Mouse (Mus musculus): ENCODE measurements around the gene Zcchc2. TPM values are rescaled to one million over a fixed set of nuclear protein-coding genes. Genes with fewer than 3 reads are reported as not detected.

Zcchc2 gene
- polyA plus RNA-seq, 1 experiment from 2014 or later: 3.5 TPM

DNA sequence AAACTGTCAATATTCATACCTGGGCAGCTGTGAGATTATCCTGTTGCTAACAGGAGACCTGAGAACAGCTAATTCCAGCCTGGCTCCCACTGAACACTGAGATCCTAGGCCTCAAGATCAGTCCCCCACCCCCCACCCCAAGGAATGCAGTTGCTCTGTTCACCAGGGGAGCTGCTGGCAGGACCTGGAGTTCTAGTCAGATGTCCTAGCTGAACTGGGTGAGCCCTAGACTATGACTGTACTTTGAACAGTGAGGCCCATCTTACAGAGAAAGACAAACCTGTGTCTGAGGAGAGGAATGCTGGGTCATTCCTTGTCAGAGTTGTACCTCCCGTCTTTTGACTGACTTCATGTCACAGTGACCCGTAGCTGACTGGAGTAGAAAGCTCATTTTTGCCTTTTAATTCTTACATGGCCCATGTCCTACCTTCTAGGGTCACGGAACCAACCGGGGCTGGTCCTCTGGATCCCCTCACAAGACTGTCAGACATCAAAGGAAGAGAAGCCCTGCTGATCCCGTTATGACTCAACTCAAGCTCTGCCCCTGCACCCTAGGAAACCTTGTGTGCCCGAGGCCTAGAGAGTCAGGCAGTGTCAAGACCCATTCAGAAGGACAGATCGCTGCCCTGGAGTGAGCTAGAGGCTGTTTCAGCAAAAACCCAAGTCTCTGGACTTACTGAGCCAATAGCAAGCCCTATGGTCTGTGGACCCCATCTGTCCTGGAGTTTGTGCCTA lies 28.0 kb upstream of the Zcchc2 start:
- ATAC-seq (replicated peaks; ENCODE audit: low FRiP score, low TSS enrichment, low read depth) (0 out of 2 replicates have a peak, but pooled peaks have one; percentile 27), DNase-seq (ENCODE audit: low spot score) (no peak)
- WGBS: 68% methylated on average over 7 of the region's 7 CpGs
- Histone ChIP-seq H3K9ac (ENCODE audit: low read length) (no peak overlapping the region), H3K27me3 (replicated peaks; ENCODE audit: control insufficient read depth, insufficient read depth, low read length) (no peaks in the 10 kb centered on the region), H3K9me3 (ENCODE audit: control insufficient read depth, low read length) (no peaks in the 10 kb centered on the region), H3K4me3 (ENCODE audit: low read depth, low read length) (no peak overlapping the region), H3K27ac (ENCODE audit: low read depth) (no peak overlapping the region), H3K4me2 (ENCODE audit: low read length) (no peak overlapping the region), H3K4me1 (replicated peaks; ENCODE audit: control insufficient read depth, insufficient read depth, low read length) (no peaks in the 10 kb centered on the region), H3K36me3 (ENCODE audit: control insufficient read depth, insufficient read depth, low read length) (no peaks in the 10 kb centered on the region)

- no peaks in the 10 kb centered on the region for H3K27me3 ChIP-seq (replicated peaks; ENCODE audit: control insufficient read depth, insufficient read depth, low read length)
- no peak overlapping the region for H3K4me3 ChIP-seq (ENCODE audit: low read depth, low read length)
- H3K4me1 ChIP-seq (replicated peaks; ENCODE audit: control insufficient read depth, insufficient read depth, low read length): no peaks in the 10 kb centered on the region
- WGBS: 92% methylated on average over 9 of the region's 9 CpGs
- no peaks in the 10 kb centered on the region for H3K36me3 ChIP-seq (ENCODE audit: control insufficient read depth, insufficient read depth, low read length)
- no peak overlapping the region for H3K4me2 ChIP-seq (ENCODE audit: low read length)
- no peak overlapping the region for H3K9ac ChIP-seq (ENCODE audit: low read length)
- DNase-seq (ENCODE audit: low spot score) (no peak), ATAC-seq (replicated peaks; ENCODE audit: low FRiP score, low TSS enrichment, low read depth) (no peak)
- H3K9me3 ChIP-seq (ENCODE audit: control insufficient read depth, low read length): no peaks in the 10 kb centered on the region
- no peak overlapping the region for H3K27ac ChIP-seq (ENCODE audit: low read depth)
Observed at GRCm38 (mm10) chr1:105962852-105963251, 27.4 kb upstream of the Zcchc2 start.

DNA sequence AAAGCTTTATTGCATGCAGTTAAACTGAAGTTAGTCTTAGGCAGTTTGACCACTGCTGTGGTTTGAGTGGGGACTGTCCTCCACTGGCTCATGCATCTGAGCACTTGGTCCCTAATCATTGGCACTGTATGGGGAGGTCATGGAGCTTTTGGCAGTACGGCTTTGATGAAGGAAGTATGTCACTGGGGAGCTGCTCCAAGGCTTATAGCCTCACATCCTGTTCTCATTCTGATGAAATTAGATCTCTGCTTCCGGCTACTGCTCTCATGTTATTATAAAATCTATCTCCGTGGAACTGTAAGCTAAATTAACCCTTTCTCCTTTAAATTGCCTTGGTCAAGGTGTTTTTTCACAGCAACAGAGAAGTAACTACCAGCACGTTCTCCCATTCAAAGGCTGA lies 25.7 kb upstream of the Zcchc2 start:
- Histone ChIP-seq H3K36me3 (ENCODE audit: control insufficient read depth, insufficient read depth, low read length) (no peaks in the 10 kb centered on the region), H3K27me3 (replicated peaks; ENCODE audit: control insufficient read depth, insufficient read depth, low read length) (no peaks in the 10 kb centered on the region), H3K4me2 (ENCODE audit: low read length) (no peak overlapping the region), H3K4me1 (replicated peaks; ENCODE audit: control insufficient read depth, insufficient read depth, low read length) (no peaks in the 10 kb centered on the region), H3K4me3 (ENCODE audit: low read depth, low read length) (no peak overlapping the region), H3K9ac (ENCODE audit: low read length) (no peak overlapping the region), H3K9me3 (ENCODE audit: control insufficient read depth, low read length) (no peaks in the 10 kb centered on the region), H3K27ac (ENCODE audit: low read depth) (no peak overlapping the region)
- ATAC-seq (replicated peaks; ENCODE audit: low FRiP score, low TSS enrichment, low read depth) (no peak), DNase-seq (ENCODE audit: low spot score) (no peak)
- 52% methylated on average over 4 of the region's 4 CpGs for WGBS

GRCm38 (mm10) chr1:105965189-105965588 lies 25.0 kb upstream of the Zcchc2 start:
- H3K27ac ChIP-seq (ENCODE audit: low read depth): no peak overlapping the region
- H3K4me3 ChIP-seq (ENCODE audit: low read depth, low read length): no peak overlapping the region
- H3K27me3 ChIP-seq (replicated peaks; ENCODE audit: control insufficient read depth, insufficient read depth, low read length): no peaks in the 10 kb centered on the region
- no peaks in the 10 kb centered on the region for H3K36me3 ChIP-seq (ENCODE audit: control insufficient read depth, insufficient read depth, low read length)
- no peaks in the 10 kb centered on the region for H3K9me3 ChIP-seq (ENCODE audit: control insufficient read depth, low read length)
- no peak for ATAC-seq (replicated peaks; ENCODE audit: low FRiP score, low TSS enrichment, low read depth)
- no peak overlapping the region for H3K9ac ChIP-seq (ENCODE audit: low read length)
- H3K4me2 ChIP-seq (ENCODE audit: low read length): no peak overlapping the region
- DNase-seq (ENCODE audit: low spot score): no peak
- 66% methylated on average over 5 of the region's 5 CpGs for WGBS
- H3K4me1 ChIP-seq (replicated peaks; ENCODE audit: control insufficient read depth, insufficient read depth, low read length): no peaks in the 10 kb centered on the region

DNA sequence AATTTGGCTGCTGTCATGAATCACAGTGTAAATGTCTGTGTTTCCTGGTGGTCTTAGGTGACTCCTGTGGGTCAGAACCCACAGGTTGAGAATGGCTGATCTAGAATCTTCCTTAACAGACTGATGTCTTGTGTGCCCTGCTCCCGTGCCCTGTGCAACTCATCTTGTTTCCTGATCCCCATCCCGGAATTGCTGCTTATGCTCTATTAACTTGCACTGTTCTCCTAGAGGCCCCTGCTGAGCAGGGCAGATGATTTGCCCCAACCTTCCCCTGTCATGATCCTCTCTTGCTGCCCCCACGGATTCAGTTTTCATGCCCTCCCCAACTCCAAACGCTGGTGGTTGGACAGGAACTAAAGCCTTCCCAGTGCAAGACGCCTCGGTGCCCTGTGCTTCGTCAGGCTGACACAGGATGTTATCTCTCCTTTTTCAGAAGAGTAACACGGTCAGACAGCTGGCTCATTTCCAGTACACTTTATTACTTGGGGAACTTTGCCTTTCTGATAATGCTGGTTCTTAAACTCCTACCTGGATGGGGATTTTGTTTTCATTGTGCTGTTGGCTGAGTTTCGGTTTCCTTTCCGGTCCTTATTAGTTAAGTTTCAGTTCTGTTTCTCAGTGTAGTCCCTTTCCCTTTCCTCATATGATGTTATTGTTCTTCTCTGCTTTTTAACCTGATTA lies 18.6 kb upstream of the Zcchc2 start:
- H3K4me3 ChIP-seq (ENCODE audit: low read depth, low read length): 0 out of 2 replicates have a peak overlapping the region, but pooled peaks have one; percentile 11
- no peaks in the 10 kb centered on the region for H3K9me3 ChIP-seq (ENCODE audit: control insufficient read depth, low read length)
- peak overlapping the region; percentile 25 for H3K9ac ChIP-seq (ENCODE audit: low read length)
- DNase-seq (ENCODE audit: low spot score) (peak; percentile 66), ATAC-seq (replicated peaks; ENCODE audit: low FRiP score, low TSS enrichment, low read depth) (peak; percentile 60; the same call in 1 of the 2 replicates)
- no peaks in the 10 kb centered on the region for H3K27me3 ChIP-seq (replicated peaks; ENCODE audit: control insufficient read depth, insufficient read depth, low read length)
- WGBS: 23% methylated on average over 10 of the region's 10 CpGs
- H3K36me3 ChIP-seq (ENCODE audit: control insufficient read depth, insufficient read depth, low read length): no peaks in the 10 kb centered on the region
- peak overlapping the region; percentile 46 for H3K4me2 ChIP-seq (ENCODE audit: low read length)
- H3K4me1 ChIP-seq (replicated peaks; ENCODE audit: control insufficient read depth, insufficient read depth, low read length): peaks cover 11% of the 10 kb centered on the region; the same call in 1 of the 2 replicates
- H3K27ac ChIP-seq (ENCODE audit: low read depth): peak overlapping the region; percentile 27; the same call in 1 of the 2 replicates

DNA sequence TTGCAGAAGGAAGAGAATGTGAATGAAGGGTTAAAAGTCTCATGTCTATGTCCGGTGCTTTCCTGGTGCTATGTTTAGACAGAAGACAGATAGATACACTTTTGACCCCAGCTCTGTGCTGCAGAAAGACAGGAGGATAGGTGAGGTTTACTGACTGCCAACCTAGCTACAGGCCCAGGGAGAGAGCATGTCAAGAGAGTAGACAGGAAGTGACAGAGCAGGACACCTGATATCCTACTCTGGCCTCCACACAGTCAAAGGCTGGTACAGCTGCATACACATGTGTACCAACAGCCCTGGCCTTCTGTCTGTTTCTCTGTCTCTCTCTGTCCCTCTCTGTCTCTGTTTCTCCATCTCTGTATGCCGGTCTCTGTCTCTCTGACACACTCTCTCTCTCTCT lies 16.2 kb upstream of the Zcchc2 start:
- DNase-seq (ENCODE audit: low spot score) (no peak), ATAC-seq (replicated peaks; ENCODE audit: low FRiP score, low TSS enrichment, low read depth) (no peak)
- no peaks in the 10 kb centered on the region for H3K27me3 ChIP-seq (replicated peaks; ENCODE audit: control insufficient read depth, insufficient read depth, low read length)
- WGBS: 46% methylated on average over 2 of the region's 2 CpGs
- no peak overlapping the region for H3K9ac ChIP-seq (ENCODE audit: low read length)
- H3K4me2 ChIP-seq (ENCODE audit: low read length): no peak overlapping the region
- H3K4me1 ChIP-seq (replicated peaks; ENCODE audit: control insufficient read depth, insufficient read depth, low read length): peaks cover 11% of the 10 kb centered on the region; the same call in 1 of the 2 replicates
- H3K9me3 ChIP-seq (ENCODE audit: control insufficient read depth, low read length): no peaks in the 10 kb centered on the region
- H3K36me3 ChIP-seq (ENCODE audit: control insufficient read depth, insufficient read depth, low read length): no peaks in the 10 kb centered on the region
- no peak overlapping the region for H3K27ac ChIP-seq (ENCODE audit: low read depth)
- no peak overlapping the region for H3K4me3 ChIP-seq (ENCODE audit: low read depth, low read length)

DNA sequence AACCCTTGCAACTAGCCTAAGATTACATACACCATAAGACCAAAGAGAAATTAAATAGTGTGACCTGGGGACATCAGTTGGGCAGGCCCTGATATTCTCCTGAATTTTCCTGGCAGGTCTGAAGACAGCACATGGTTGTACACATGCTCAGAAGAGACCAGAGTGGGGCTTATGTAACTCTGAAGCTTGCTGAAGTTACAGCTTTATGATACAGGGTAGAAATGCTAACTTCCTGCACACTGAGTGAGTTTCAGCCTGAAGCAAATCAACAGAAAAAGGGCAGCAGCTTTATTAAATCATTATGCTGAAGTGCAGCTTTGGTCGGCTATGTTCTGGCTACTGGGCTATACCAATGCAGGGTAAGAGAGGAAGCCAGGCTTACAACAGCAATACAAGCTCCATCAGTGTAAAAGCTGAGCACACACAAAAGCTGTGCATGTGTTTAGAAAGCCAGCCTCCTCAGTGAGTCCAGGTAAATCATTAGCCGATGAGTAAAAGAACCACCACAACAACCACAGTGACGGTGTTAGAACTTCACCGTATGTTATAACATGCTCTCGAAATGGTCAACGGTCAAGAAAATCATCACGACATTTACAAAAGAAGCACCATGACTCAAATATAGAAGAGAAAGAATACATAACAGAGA lies 12.6 kb upstream of the Zcchc2 start:
- H3K4me3 ChIP-seq (ENCODE audit: low read depth, low read length): no peak overlapping the region
- H3K4me1 ChIP-seq (replicated peaks; ENCODE audit: control insufficient read depth, insufficient read depth, low read length): 0 out of 2 replicates have a peak, but pooled peaks cover 3% of the 10 kb centered on the region
- DNase-seq (ENCODE audit: low spot score): no peak
- no peak overlapping the region for H3K9ac ChIP-seq (ENCODE audit: low read length)
- H3K27ac ChIP-seq (ENCODE audit: low read depth): no peak overlapping the region
- no peak overlapping the region for H3K4me2 ChIP-seq (ENCODE audit: low read length)
- 78% methylated on average over 7 of the region's 7 CpGs for WGBS
- no peak for ATAC-seq (replicated peaks; ENCODE audit: low FRiP score, low TSS enrichment, low read depth)
- no peaks in the 10 kb centered on the region for H3K9me3 ChIP-seq (ENCODE audit: control insufficient read depth, low read length)
- no peaks in the 10 kb centered on the region for H3K36me3 ChIP-seq (ENCODE audit: control insufficient read depth, insufficient read depth, low read length)
- no peaks in the 10 kb centered on the region for H3K27me3 ChIP-seq (replicated peaks; ENCODE audit: control insufficient read depth, insufficient read depth, low read length)

DNA sequence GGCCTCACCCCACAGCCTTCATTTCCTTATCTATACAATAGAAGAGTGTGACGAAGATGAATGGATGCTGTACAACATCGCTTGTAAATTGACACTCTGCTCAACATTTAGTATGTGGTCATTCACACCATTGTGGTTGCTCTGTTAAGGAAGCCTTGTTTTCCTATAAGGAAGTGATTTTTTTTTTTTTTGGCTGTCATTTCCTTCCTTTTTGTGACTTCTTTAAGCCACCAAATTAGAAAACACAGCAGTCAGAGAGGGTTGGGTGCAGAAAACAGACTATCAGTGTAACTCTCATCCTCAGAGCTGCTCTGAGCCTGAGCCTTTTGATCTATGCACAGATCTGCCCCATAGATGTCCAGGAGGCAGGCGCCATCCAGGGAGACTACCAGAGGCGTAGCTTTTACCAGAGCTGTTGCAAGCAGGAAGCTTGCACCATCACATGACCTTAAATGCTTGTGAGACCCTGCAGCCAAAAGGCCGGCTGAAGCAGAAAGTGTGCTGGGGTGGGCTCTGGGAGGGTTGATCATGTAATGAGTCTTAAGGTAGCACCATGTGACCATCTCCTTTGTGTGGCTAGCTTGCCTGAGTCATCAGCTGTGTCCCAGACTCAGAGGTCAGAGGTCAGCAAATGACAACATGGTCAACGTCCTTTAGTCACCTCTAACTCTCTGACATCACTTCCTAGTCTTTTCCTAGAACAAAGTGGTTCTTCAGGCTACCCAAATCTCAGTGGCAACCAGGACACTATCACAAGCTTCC lies 9.2 kb upstream of the Zcchc2 start:
- H3K4me1 ChIP-seq (replicated peaks; ENCODE audit: control insufficient read depth, insufficient read depth, low read length): no peaks in the 10 kb centered on the region
- H3K27me3 ChIP-seq (replicated peaks; ENCODE audit: control insufficient read depth, insufficient read depth, low read length): no peaks in the 10 kb centered on the region
- ATAC-seq (replicated peaks; ENCODE audit: low FRiP score, low TSS enrichment, low read depth) (no peak), DNase-seq (ENCODE audit: low spot score) (no peak)
- 0 out of 2 replicates have a peak overlapping the region, but pooled peaks have one; percentile 12 for H3K27ac ChIP-seq (ENCODE audit: low read depth)
- no peak overlapping the region for H3K9ac ChIP-seq (ENCODE audit: low read length)
- no peaks in the 10 kb centered on the region for H3K9me3 ChIP-seq (ENCODE audit: control insufficient read depth, low read length)
- WGBS: 53% methylated on average over 6 of the region's 6 CpGs
- no peak overlapping the region for H3K4me2 ChIP-seq (ENCODE audit: low read length)
- H3K36me3 ChIP-seq (ENCODE audit: control insufficient read depth, insufficient read depth, low read length): no peaks in the 10 kb centered on the region
- no peak overlapping the region for H3K4me3 ChIP-seq (ENCODE audit: low read depth, low read length)

Measured in intestine, embryonic 14.5 days (tissue).